Comparison of ENCODE assay signal across 31 mouse cellular contexts in genomic region chr7:6973566-6973965, GRCm38 (mm10). TPM values are rescaled to one million over a fixed set of nuclear protein-coding genes. Genes with fewer than 3 reads are reported as not detected.
"Had no signal": no experiment of that assay in that cellular context is flagged by ENCODE, and none has a peak within 500 bp of the region (broad histone marks: within the 10 kb centered on the region; RNA-seq: fewer than 3 reads in every experiment).

No protein-coding gene starts in this region.

- H3K4me1 ChIP-seq: embryonic facial prominence, embryonic 10.5 days; embryonic facial prominence, embryonic 12.5 days; embryonic facial prominence, embryonic 13.5 days; embryonic facial prominence, embryonic 15.5 days; forebrain, embryonic 10.5 days; forebrain, embryonic 12.5 days; forebrain, embryonic 13.5 days; forebrain, embryonic 15.5 days; heart, embryonic 10.5 days had no signal

- H3K9me3 ChIP-seq: embryonic facial prominence, embryonic 12.5 days; embryonic facial prominence, embryonic 13.5 days; embryonic facial prominence, embryonic 15.5 days; forebrain, embryonic 12.5 days; forebrain, embryonic 15.5 days had no signal

- H3K27me3 ChIP-seq: embryonic facial prominence, embryonic 12.5 days; embryonic facial prominence, embryonic 13.5 days; embryonic facial prominence, embryonic 15.5 days; forebrain, embryonic 12.5 days; forebrain, embryonic 13.5 days; forebrain, embryonic 15.5 days had no signal

- H3K4me3 ChIP-seq: embryonic facial prominence, embryonic 10.5 days; embryonic facial prominence, embryonic 12.5 days; embryonic facial prominence, embryonic 13.5 days; embryonic facial prominence, embryonic 15.5 days; erythroblast, embryonic 14.5 days; forebrain, embryonic 10.5 days; forebrain, embryonic 12.5 days; forebrain, embryonic 13.5 days; forebrain, embryonic 15.5 days; gastrocnemius, adult 2 months; heart, adult 2 months; heart, embryonic 10.5 days had no signal

- H3K36me3 ChIP-seq: embryonic facial prominence, embryonic 10.5 days; embryonic facial prominence, embryonic 12.5 days; embryonic facial prominence, embryonic 13.5 days; embryonic facial prominence, embryonic 15.5 days; forebrain, embryonic 10.5 days; forebrain, embryonic 12.5 days; forebrain, embryonic 15.5 days; heart, embryonic 10.5 days had no signal

- DNase-seq: cerebellum, adult 9-11 months; cerebellum, postnatal 10 days; cerebellum, postnatal 14 days; cerebellum, postnatal 25 days; cerebellum, postnatal 36 days; embryo, embryonic 11 days; forebrain, postnatal 0 days; gastrocnemius, adult 2 months; gastrocnemius, postnatal 10 days; gastrocnemius, postnatal 14 days; gastrocnemius, postnatal 25 days; gastrocnemius, postnatal 36 days; heart, adult 11 months; heart, adult 18-20 months; heart, adult 2 months had no signal

- H3K27ac ChIP-seq: embryonic facial prominence, embryonic 10.5 days; embryonic facial prominence, embryonic 12.5 days; embryonic facial prominence, embryonic 13.5 days; embryonic facial prominence, embryonic 15.5 days; forebrain, embryonic 10.5 days; forebrain, embryonic 12.5 days; forebrain, embryonic 13.5 days; forebrain, embryonic 15.5 days; gastrocnemius, adult 2 months; heart, adult 2 months; heart, embryonic 10.5 days had no signal

RNA-seq across cellular contexts. Expression of gene Aurkc, which starts 21.5 kb away (rescaled TPM):
- polyA plus RNA-seq: embryonic facial prominence, embryonic 10.5 days; embryonic facial prominence, embryonic 11.5 days; embryonic facial prominence, embryonic 12.5 days; embryonic facial prominence, embryonic 13.5 days; embryonic facial prominence, embryonic 14.5 days; embryonic facial prominence, embryonic 15.5 days; erythroblast, embryonic 14.5 days; forebrain, embryonic 10.5 days; forebrain, embryonic 11.5 days; forebrain, embryonic 12.5 days; forebrain, embryonic 13.5 days; forebrain, embryonic 14.5 days; forebrain, embryonic 15.5 days; forebrain, embryonic 16.5 days; forebrain, postnatal 0 days; gonadal fat pad, adult 2 months; heart, adult 2 months; heart, embryonic 10.5 days had no signal
